Mouse (Mus musculus) lung, adult 2 months (tissue): ENCODE results near the gene Prdm11.

Source experiments
- CTCF ChIP-seq: fragments of 200-500 bp; IDR thresholded peaks from 2 replicates; pipeline ENCODE4 v1.5.1; 2011; ENCODE audit warnings: mild to moderate bottlenecking, low read length, control low read depth; ENCODE audit not compliant: insufficient read depth
- POLR2A ChIP-seq: fragments of 200-500 bp; IDR thresholded peaks from 2 replicates; pipeline ENCODE4 v1.6.1; 2011; ENCODE audit warnings: low read depth, mild to moderate bottlenecking, control low read depth, low read length, borderline replicate concordance; ENCODE audit errors: extremely low read depth

GRCm38 (mm10) chr2:92940963-92941362 lies 105.0 kb downstream of the Prdm11 start:
- TF ChIP-seq POLR2A (no peak), CTCF (no peak)
